Mouse (Mus musculus) gastrocnemius, adult 2 months (tissue): ENCODE results near the gene Aasdh. TPM values are rescaled to one million over a fixed set of nuclear protein-coding genes. Genes with fewer than 3 reads are reported as not detected.

Source experiments
- DNase-seq: peaks from one replicate; pipeline ENCODE4 v3.0.0; 2022
- H3K27ac ChIP-seq: fragments of 200-600 bp; 2 replicates; pipeline ENCODE4 v1.8.1; 2022; ENCODE audit warnings: mild to moderate bottlenecking
- H3K4me3 ChIP-seq: fragments of 200-600 bp; 2 replicates; pipeline ENCODE4 v1.8.1; 2022; ENCODE audit warnings: mild to moderate bottlenecking, moderate library complexity
- CTCF ChIP-seq: fragments of 200-600 bp; IDR thresholded peaks from 2 replicates; pipeline ENCODE4 v1.8.1; 2022; ENCODE audit warnings: antibody characterized with exemption, mild to moderate bottlenecking, moderate library complexity
- intact Hi-C: fragments of 180-260 bp; cut with DNase I; formaldehyde crosslinking; loops from one replicate; pipeline ENCODE4 v1.15.1; 2025
- total RNA-seq, 2 experiments: library from RNA; stranded (reverse); gene quantifications; 2 replicates each; pipeline ENCODE4 v1.2.3; 2021

Gene Aasdh
- total RNA-seq, 2 experiments from 2014 or later, result 9.6 to 12.9 TPM

DNA sequence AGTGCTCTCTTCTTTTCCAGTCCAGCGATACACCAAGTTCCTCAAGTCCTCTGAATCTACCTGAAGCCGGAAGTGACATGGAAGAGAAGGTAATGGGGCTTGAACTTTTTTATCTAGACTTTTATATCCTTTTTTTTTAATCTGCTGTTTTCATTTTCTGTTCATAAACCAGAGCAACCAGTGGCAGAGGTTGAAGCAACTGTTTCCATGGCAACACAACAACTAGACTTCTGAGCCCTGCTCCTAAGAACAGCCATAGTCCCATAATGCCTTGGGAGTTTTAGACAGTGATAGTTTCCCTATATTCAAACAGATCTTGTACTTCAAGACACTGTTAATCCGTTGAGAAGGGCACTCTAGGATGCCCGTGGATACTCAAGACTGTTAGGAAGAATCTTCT lies 54.0 kb downstream of the Aasdh start:
- intact Hi-C loops, result no loop called here
- H3K4me3 ChIP-seq, result no peak overlapping the region
- no peak for DNase-seq
- H3K27ac ChIP-seq, result no peak overlapping the region
- no peak for TF ChIP-seq CTCF

DNA sequence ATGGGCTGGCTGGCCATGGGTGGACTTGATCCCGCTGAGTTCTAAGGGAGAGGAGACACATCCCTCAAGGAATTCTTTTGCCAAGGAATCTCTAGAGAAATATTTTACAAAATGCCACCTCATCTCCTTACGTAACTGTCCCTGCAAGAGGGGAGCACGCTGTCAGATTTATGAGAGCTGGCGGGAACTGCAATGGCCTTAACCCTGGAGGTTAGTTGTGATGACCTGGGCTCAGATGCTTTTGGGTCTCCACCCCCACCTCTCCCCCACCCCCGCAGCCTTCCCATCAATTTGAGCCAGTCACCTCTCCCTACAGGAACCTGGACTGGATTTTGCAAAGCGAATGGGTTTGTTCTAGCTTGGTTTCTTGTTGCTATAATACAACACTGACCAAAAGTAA lies 58.2 kb downstream of the Aasdh start:
- no peak for TF ChIP-seq CTCF

DNA sequence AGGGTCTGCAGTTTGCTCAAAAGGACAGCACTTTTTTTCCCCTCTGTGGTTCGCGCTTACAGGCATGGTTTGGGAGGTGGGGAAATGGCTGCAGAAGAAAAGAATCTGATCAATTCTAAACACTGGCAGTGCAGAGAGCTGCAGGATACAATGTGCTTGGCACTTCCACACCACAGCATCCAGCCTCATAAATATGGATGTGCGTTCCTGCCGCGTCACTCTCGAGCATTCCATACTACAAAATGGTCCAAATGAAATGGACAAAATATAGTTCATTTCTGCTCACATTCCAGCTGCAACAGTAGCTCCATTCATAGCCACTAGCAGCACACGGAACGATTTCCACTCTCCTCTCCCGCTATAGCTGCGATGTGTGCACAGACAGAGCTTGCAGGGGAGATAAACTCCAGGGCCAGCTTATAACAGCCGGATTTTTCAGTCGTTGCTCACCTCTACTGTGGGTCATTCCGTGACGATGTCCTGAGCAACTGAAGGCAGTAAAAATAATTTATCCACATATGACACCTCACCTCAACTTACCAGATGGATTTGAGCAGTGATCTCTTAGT lies 60.6 kb downstream of the Aasdh start:
- intact Hi-C loops, result loop anchor here (5.0 kb wide), 1 partner anchor 187 kb away; the partner anchor contains the start of gene C530008M17Rik
- H3K27ac ChIP-seq, result no peak overlapping the region
- DNase-seq, result no peak
- H3K4me3 ChIP-seq, result no peak overlapping the region
- TF ChIP-seq CTCF, result no peak

More for the DNA sequence above, 58.2 kb downstream of the Aasdh start:
- DNase-seq, result no peak
- intact Hi-C loops, result no loop called here
- Histone ChIP-seq H3K4me3 (no peak overlapping the region), H3K27ac (no peak overlapping the region)

DNA sequence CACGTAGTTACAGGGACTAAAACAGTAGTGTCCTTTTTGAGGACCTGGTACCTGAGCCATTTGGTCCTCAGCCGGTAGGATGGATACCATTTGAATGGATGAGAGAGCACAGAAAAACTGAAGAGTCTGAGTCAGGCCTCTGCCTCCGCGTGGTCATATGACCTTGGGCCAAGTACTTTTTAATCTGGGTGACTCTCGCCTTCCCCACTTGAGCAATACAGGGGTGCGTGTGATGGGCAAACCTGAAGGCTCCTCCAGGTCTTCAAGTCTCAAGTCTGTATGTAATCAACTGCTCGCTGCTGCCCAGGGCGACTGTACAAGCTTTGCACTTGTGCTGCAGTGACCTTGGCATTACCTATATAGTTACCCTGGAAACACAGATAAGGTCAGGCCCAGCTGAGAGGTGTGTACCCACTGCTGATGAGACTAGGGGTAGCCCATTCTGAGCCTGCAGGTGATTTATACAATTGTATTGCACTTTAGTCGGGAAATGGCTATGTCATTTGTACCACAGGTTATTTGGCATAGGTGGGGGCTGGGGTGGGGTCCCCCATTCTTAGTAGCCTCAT lies 61.4 kb downstream of the Aasdh start:
- H3K27ac ChIP-seq, result no peak overlapping the region
- H3K4me3 ChIP-seq, result no peak overlapping the region
- intact Hi-C loops, result loop anchor here (2.0 to 5.0 kb wide), 2 partner anchors 187 to 255 kb away; partner anchors contain the start of genes C530008M17Rik and Cep135
- no peak for TF ChIP-seq CTCF
- no peak for DNase-seq

DNA sequence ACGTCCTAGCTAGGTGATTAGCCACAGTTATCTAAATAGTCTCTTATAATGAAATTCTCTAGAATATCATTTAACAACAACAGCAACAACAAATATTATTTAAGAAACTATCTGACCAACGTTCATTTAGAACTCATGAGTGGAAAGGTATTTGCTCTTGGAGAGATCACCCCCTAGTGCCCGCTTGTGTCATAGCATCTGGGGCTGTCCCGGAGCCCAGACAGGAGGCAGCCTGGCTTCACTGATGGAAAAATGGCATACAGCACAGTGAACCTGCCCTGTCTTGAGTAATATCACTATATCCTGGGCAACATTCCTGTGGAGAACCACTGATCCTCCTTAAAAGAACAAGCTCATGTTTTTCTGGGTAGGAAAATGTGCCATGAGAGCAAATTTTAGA lies 61.9 kb downstream of the Aasdh start:
- peak; percentile 79 for DNase-seq
- TF ChIP-seq CTCF, result peak; percentile 93
- intact Hi-C loops, result loop anchor here (2.0 to 5.0 kb wide), 2 partner anchors 186 to 255 kb away; partner anchors contain the start of genes C530008M17Rik and Cep135

DNA sequence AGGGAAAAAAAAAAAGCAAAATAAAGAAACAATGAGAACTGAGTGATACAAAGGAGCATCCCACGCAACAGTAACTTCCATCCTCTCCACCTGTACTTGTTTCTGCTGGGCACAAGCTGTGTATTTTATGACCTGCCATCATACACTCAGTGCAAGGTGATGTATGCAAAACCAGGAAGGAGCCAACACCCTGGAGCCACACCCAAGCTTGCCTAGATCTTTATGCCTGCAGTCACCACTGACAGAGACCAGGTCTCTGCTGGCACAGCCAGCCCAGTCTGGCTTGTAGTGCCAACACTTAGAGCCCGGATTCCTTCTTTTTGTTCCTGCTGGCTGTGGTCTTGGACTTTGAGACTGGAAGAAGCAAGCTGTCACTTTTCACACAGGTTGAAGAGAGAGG lies 63.5 kb downstream of the Aasdh start:
- H3K4me3 ChIP-seq, result no peak overlapping the region
- intact Hi-C loops, result loop anchor here (2.0 to 5.0 kb wide), 2 partner anchors 185 to 253 kb away; partner anchors contain the start of genes C530008M17Rik and Cep135
- no peak for DNase-seq
- no peak overlapping the region for H3K27ac ChIP-seq
- TF ChIP-seq CTCF, result no peak

More for the DNA sequence above, 61.9 kb downstream of the Aasdh start:
- Histone ChIP-seq H3K4me3 (no peak overlapping the region), H3K27ac (no peak overlapping the region)

DNA sequence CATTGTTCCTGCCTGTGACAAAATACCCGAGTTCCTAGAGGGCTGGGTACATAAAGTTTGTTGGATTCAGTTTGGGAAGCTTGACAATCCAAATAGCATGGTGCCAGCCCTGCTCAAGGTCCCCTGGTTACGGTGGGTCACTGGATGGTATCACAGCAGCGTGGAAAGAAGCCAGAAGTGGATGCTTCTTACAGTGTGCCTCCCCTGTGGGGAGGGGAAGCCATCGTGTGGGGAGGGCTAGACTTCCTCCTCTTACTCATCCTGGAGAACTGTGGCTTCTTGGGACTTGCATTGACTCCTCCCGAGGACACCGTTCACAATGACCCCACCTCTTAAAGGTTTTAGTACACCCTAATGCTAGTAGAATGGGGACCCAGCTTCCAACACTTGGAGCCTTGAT lies 65.5 kb downstream of the Aasdh start:
- no peak for TF ChIP-seq CTCF
- intact Hi-C loops, result loop anchor here (5.0 kb wide), 1 partner anchor 182 kb away; the partner anchor contains the start of gene C530008M17Rik
- DNase-seq, result no peak

DNA sequence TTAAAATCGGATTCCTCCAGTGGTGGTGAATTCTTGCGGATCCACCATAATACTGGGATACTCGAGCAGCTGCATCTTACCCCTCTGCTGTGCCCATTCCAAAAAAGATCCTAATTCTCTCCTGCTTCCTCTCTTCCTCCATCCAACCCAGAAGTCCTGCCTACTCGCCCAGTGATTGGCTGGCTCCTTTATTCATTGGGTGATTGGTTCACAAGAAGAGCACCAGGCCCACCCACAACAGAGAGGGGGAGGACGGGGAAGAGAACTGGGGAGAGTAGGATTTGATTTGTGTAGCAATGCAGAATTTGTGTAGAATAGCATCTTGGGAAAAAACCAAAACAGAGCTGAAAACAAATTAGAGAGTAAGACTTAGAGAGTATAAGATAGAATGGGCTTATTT lies 68.3 kb downstream of the Aasdh start:
- no peak overlapping the region for H3K4me3 ChIP-seq
- H3K27ac ChIP-seq, result no peak overlapping the region
- no peak for DNase-seq
- no peak for TF ChIP-seq CTCF
- intact Hi-C loops, result no loop called here

More for the DNA sequence above, 65.5 kb downstream of the Aasdh start:
- Histone ChIP-seq H3K4me3 (no peak overlapping the region), H3K27ac (no peak overlapping the region)

DNA sequence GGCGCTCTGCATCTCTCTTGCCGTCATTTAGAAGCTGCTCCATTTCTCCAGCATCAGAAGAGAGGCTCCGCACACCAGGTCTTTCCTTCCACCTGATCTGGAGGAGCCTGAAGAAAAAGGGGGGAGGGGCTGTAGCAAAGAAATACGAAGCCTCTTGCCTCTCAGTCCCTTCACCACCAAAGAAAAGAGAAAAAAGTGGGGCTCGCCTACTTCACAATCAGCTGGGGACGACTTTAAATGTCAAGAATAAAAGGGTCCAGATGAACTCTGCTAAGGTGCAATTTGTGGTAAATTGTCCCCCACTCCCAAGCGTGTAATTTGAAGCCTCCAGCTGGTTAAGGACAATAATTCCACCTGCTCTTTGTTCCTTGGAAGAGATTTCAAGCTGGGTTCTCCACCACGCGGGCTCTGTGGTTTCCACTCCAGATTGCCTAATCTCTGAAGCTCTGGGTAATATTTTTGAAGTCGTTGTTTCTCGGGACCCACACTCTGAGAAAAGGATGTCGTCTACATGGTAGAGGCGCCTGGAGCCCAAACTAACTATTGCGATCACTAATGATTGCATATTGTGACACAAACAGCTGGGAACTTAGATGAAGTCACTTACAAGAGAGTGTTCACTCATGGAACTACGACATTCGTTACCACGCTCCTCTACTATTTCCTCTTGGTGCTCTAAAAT lies 72.6 kb downstream of the Aasdh start:
- no peak for DNase-seq
- intact Hi-C loops, result no loop called here

DNA sequence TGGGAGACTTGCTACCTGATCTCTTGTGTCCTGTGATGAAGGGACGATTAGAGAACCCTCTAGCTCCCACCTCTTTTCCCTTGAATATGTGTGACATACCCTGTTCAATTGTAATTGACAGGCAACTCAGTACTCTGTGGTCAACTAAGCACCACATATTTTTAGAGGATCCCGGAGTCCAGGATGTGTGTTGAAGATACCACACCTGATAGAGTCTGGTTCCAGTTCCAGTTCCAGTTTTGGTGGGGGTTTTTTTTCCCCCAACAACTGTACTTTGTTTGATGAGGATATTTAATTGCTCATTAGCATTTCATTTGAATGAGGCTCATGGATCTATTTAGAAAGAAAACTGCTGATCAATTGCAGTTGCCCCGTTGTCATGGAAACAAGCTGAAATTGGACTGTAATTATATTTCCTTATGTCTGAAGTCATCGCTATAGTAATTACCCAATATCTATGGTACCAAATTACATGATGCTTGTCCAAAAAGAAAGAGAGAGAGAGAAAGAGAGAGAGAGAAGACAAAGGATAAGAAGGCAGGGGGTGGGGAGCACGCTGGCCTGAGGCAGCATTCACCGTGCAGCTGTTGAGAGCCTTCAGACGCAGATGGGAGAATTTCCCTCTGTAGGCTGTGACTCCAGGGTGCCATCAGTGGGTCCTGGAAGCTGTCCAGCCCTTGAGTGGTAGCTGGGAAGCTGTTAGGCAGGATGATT lies 76.6 kb downstream of the Aasdh start:
- Histone ChIP-seq H3K4me3 (no peak overlapping the region), H3K27ac (no peak overlapping the region)
- intact Hi-C loops, result no loop called here
- DNase-seq, result no peak
- TF ChIP-seq CTCF, result no peak

More for the DNA sequence above, 72.6 kb downstream of the Aasdh start:
- no peak overlapping the region for H3K4me3 ChIP-seq
- no peak overlapping the region for H3K27ac ChIP-seq
- no peak for TF ChIP-seq CTCF

Other genes with a start within 250 kb of the Aasdh start
- gene C530008M17Rik, start 249.0 kb downstream of the Aasdh start, total RNA-seq, result 1 to 10 TPM; 1.8 to 2.4 TPM
- gene Paics, start 45.8 kb upstream of the Aasdh start, total RNA-seq, result 100 to 1,000 TPM; 129 to 139 TPM
- 10 to 100 TPM; 21.2 to 21.8 TPM for gene Ppat, start 46.1 kb upstream of the Aasdh start, total RNA-seq
- 10 to 100 TPM; 46.6 to 55.9 TPM for gene Srp72, start 69.2 kb upstream of the Aasdh start, total RNA-seq
- gene Arl9, start 98.5 kb upstream of the Aasdh start, total RNA-seq, result not detected
- not detected for gene Thegl, start 110.5 kb upstream of the Aasdh start, total RNA-seq
- 1 to 10 TPM; 2.2 to 5.4 TPM for gene Hopx, start 209.6 kb upstream of the Aasdh start, total RNA-seq